Mouse (Mus musculus) right cerebral cortex, adult 18-20 months (tissue): ENCODE results near the gene Mical1.

Experiments used
- DNase-seq: peaks from one replicate; pipeline ENCODE4 v3.0.0; 2022; ENCODE audit warnings: mixed read lengths

The Mical1 gene

GRCm38 (mm10) chr10:41523386-41523785 lies 47.3 kb downstream of the Mical1 start:
- DNase-seq = no peak

GRCm38 (mm10) chr10:41525696-41526095 lies 49.6 kb downstream of the Mical1 start:
- DNase-seq = no peak

GRCm38 (mm10) chr10:41529972-41530371 lies 53.9 kb downstream of the Mical1 start:
- no peak for DNase-seq

- no peak for DNase-seq
Measured at GRCm38 (mm10) chr10:41535991-41536390, 59.9 kb downstream of the Mical1 start.
